In genomic region chr1:24539852-24540251, GRCm38 (mm10) we compare ENCODE assay signal across 18 mouse cellular contexts. TPM values are rescaled to one million over a fixed set of nuclear protein-coding genes. Genes with fewer than 3 reads are reported as not detected.
"Had no signal": no experiment of that assay in that cellular context is flagged by ENCODE, and none has a peak within 500 bp of the region (broad histone marks: within the 10 kb centered on the region; RNA-seq: fewer than 3 reads in every experiment).

No protein-coding gene starts in this region.

- H3K4me1 ChIP-seq: liver, embryonic 13.5 days; midbrain, embryonic 12.5 days had no signal

- DNase-seq: kidney, adult 9 months; kidney, postnatal 14 days; kidney, postnatal 4 days; liver, embryonic 13.5 days; lung, adult 2 months; right cerebral cortex, adult 18-20 months; right cerebral cortex, postnatal 14 days; right cerebral cortex, postnatal 4 days; thymus, adult 2 months; thymus, postnatal 14 days; thymus, postnatal 4 days had no signal

- H3K27me3 ChIP-seq: liver, embryonic 13.5 days; midbrain, embryonic 12.5 days had no signal

- H3K36me3 ChIP-seq: liver, embryonic 13.5 days; midbrain, embryonic 12.5 days had no signal

- ATAC-seq: midbrain, embryonic 16.5 days had no signal

- H3K9ac ChIP-seq: liver, embryonic 13.5 days; midbrain, embryonic 12.5 days had no signal

- H3K4me2 ChIP-seq: liver, embryonic 13.5 days; midbrain, embryonic 12.5 days had no signal

- H3K9me3 ChIP-seq: liver, embryonic 13.5 days; midbrain, embryonic 12.5 days had no signal

- H3K27ac ChIP-seq: left cerebral cortex, adult 2 months; liver, embryonic 13.5 days; macrophage; midbrain, embryonic 12.5 days; stomach, postnatal 0 days had no signal

- H3K4me3 ChIP-seq: left cerebral cortex, adult 2 months; liver, embryonic 13.5 days; midbrain, embryonic 12.5 days had no signal

RNA-seq across cellular contexts. Expression of gene Col19a1, which starts 47.4 kb away (rescaled TPM):
- total RNA-seq: liver, adult 2 months; monocyte, adult 5-6 weeks had no signal
- polyA plus RNA-seq: liver, adult 2 months had no signal
